Mouse (Mus musculus) sigmoid colon, adult 10 weeks (tissue): ENCODE data around the gene Cobll1. TPM values are rescaled to one million over a fixed set of nuclear protein-coding genes. Genes with fewer than 3 reads are reported as not detected.

Experiments used
- polyA plus RNA-seq: library from polyadenylated mRNA; stranded (reverse); fragments of 350-450 nt; fragmentation: Illumina TruSeq; extraction: RNeasy Lipid Tissue Mini Kit (QIAGEN cat#74804); gene quantifications from one replicate; pipeline ENCODE4 v1.2.3, GENCODE M21; 2014; ENCODE audit warnings: low read depth, low replicate concordance

Cobll1 gene
- 47.6 TPM for polyA plus RNA-seq

DNA sequence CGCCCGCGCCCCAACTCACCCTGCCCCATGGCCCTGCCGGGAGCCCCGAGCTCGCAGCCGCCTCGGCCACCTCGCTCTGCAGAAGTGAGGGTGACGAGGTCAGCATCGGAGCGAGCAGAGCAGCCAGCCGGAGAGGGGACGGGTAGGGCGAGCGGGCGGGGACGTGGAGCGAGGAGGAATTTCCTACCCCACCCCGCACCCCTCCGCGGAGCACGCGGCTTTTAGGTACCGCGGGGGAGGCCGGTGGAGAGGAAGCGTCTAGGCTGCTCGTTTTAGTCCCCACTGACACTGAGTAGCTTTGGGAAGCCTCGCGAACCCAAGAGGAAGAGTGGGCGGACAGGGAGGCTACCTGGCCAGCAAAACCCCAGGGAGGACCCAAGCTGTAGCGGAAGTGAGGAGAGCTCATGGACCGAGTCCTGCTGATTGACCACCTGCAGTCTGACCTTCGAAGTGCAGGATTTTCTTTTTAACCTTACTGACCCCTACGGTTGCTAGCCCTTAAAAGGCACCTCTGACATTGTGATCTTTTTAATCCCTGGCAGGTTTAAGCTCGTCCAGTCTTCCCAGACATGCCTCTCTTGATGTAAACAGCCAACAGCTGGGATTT is at the start of gene Cobll1:
Gene Cobll1, minus strand, starts transcription at position 440 of the 607 bp plus-strand sequence.

Other genes with a start within 250 kb of the Cobll1 start
- 32.6 TPM for gene Grb14, start 214.4 kb downstream of the Cobll1 start, polyA plus RNA-seq
- 16.5 TPM for gene Slc38a11, start 124.6 kb upstream of the Cobll1 start, polyA plus RNA-seq